Mouse (Mus musculus): ENCODE results near the gene Slc31a2.

GRCm38 (mm10) chr4:62313641-62314211 is 51.4 kb downstream of the Slc31a2 start:
- TF ChIP-seq E2F4 (IDR thresholded peaks at IDR 0.05; ENCODE audit: insufficient read depth) (no peak), MAX (IDR thresholded peaks at IDR 0.05; ENCODE audit: low read depth) (no peak), POLR2A (IDR thresholded peaks at IDR 0.05; ENCODE audit: insufficient read length, low read depth) (no peak), MYOG (IDR thresholded peaks at IDR 0.05; ENCODE audit: control insufficient read depth in 1 of 3, insufficient read depth in 1 of 3, insufficient read length in 2 of 3, low read depth in 2 of 3) (no peak), TCF12 (IDR thresholded peaks at IDR 0.05; ENCODE audit: insufficient read depth, poor library complexity, severe bottlenecking) (no peak), TCF3 (IDR thresholded peaks at IDR 0.05; ENCODE audit: insufficient read length, low read depth) (no peak), POLR2AphosphoS2 (IDR thresholded peaks at IDR 0.05; ENCODE audit: insufficient read length, low read depth) (no peak), USF1 (IDR thresholded peaks at IDR 0.05; ENCODE audit: low read depth) (no peak), MYOD1 (IDR thresholded peaks at IDR 0.05; ENCODE audit: control insufficient read depth in 1 of 3, insufficient read length in 2 of 3, low read depth in 2 of 3) (no peak), CEBPB (IDR thresholded peaks at IDR 0.05; ENCODE audit: insufficient read depth, poor library complexity, severe bottlenecking) (no peak), REST (IDR thresholded peaks at IDR 0.05; ENCODE audit: insufficient read depth, insufficient read length) (no peak)
